Mouse (Mus musculus): ENCODE data around the gene En2. TPM values are rescaled to one million over a fixed set of nuclear protein-coding genes. Genes with fewer than 3 reads are reported as not detected.

Gene En2
- polyA plus RNA-seq, 1 experiment from 2014 or later = not detected

DNA sequence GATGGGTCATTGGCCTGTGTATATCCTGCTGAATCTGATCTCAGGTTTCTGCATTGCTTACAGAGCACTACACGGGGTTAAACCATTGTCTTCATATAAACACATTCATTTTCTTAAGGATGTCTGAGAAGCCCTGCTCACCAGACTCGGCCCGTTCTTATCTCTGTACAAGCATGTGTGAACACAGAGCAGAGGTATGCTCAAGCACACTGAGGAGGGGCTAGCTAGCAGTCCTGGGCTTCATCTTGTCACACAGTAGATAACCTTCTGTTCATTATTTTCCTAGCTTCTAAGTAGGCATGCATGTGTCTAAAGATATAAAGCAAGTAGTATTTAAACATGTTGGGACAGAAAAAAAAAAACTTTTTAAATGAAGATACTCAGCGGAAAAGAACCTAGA is 41.0 kb downstream of the En2 start:
- Histone ChIP-seq H3K4me2 (replicated peaks; ENCODE audit: low read depth, low read length) (no peak overlapping the region), H3K9me3 (ENCODE audit: control insufficient read depth, low read depth, low read length) (no peaks in the 10 kb centered on the region), H3K36me3 (ENCODE audit: control insufficient read depth, insufficient read depth, low read length) (no peaks in the 10 kb centered on the region), H3K27ac (ENCODE audit: low read length) (no peak overlapping the region), H3K4me1 (ENCODE audit: control insufficient read depth, insufficient read depth, low read length) (no peaks in the 10 kb centered on the region), H3K27me3 (ENCODE audit: control insufficient read depth, insufficient read depth, low read length) (peaks cover 46% of the 10 kb centered on the region), H3K9ac (replicated peaks; ENCODE audit: low read depth, low read length) (no peak overlapping the region), H3K4me3 (ENCODE audit: low read depth, low read length) (no peak overlapping the region)
- no peak for ATAC-seq (ENCODE audit: insufficient number of reproducible peaks, insufficient read depth, low FRiP score, low read depth)
- WGBS = 28% methylated on average over 4 of the region's 4 CpGs

DNA sequence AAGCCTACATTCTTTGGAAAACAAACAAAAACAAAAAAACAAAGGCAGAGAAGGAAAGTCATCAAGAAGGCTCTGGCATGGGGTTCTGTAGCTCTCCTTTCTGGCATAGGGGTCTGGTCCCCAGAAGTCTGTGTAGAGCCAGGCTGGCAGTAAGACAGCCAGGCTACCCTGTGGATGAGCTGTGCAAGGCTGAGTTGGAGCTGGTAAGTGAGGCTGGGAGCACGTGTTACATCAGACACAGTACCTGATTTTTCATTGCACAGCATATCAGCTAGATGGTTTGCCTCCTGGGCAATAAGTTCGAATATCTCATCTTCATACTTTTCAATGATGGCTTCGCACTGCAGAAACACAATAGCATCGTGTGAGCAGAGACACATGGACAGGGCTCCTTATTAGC is 41.5 kb downstream of the En2 start:
- Histone ChIP-seq H3K4me3 (ENCODE audit: low read depth, low read length) (no peak overlapping the region), H3K4me2 (replicated peaks; ENCODE audit: low read depth, low read length) (no peak overlapping the region), H3K4me1 (ENCODE audit: control insufficient read depth, insufficient read depth, low read length) (no peaks in the 10 kb centered on the region), H3K27ac (ENCODE audit: low read length) (no peak overlapping the region), H3K9me3 (ENCODE audit: control insufficient read depth, low read depth, low read length) (no peaks in the 10 kb centered on the region), H3K27me3 (ENCODE audit: control insufficient read depth, insufficient read depth, low read length) (peaks cover 50% of the 10 kb centered on the region), H3K9ac (replicated peaks; ENCODE audit: low read depth, low read length) (no peak overlapping the region), H3K36me3 (ENCODE audit: control insufficient read depth, insufficient read depth, low read length) (no peaks in the 10 kb centered on the region)
- 66% methylated on average over 4 of the region's 4 CpGs for WGBS
- no peak for ATAC-seq (ENCODE audit: insufficient number of reproducible peaks, insufficient read depth, low FRiP score, low read depth)

DNA sequence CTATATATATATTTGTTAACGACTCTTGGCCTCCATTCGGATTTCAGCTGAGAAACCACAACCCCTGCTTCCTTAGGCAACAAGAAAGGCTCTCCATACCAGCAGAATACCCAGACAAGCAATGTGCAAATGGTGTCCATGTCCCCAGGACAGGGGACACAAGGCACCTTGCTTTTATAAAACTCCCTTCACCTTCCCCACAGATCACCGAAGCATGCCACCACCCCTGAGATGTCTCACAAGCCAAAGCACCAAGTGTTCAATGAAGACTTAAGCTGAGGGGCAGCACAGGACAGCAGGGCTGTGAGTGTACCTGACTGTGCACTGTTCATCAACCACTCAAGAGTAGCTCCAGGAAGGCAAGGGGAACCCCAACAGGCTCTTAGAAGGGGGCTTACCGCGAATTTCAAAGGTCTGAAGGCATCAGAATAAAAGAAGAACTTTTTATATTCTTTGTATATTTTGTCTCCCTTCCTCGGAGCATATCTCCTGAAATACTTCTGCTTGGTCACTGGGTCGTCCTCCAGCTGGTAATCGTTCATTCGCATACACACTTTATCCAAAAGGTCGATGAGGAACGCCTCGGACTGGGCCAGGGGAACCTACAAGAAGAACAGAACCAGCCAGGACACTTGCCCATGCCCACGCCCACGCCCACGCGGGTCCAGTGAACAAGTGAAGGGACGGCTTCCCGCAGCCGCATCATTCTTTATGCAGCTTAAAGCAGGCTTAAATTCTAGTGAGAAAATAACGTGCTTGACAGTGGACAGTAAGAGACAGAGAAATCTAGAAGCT is 43.4 kb downstream of the En2 start:
- Histone ChIP-seq H3K4me2 (replicated peaks; ENCODE audit: low read depth, low read length) (no peak overlapping the region), H3K27ac (ENCODE audit: low read length) (no peak overlapping the region), H3K4me3 (ENCODE audit: low read depth, low read length) (no peak overlapping the region), H3K36me3 (ENCODE audit: control insufficient read depth, insufficient read depth, low read length) (no peaks in the 10 kb centered on the region), H3K4me1 (ENCODE audit: control insufficient read depth, insufficient read depth, low read length) (no peaks in the 10 kb centered on the region), H3K27me3 (ENCODE audit: control insufficient read depth, insufficient read depth, low read length) (peaks cover 62% of the 10 kb centered on the region), H3K9ac (replicated peaks; ENCODE audit: low read depth, low read length) (no peak overlapping the region), H3K9me3 (ENCODE audit: control insufficient read depth, low read depth, low read length) (no peaks in the 10 kb centered on the region)
- WGBS = 13% methylated on average over 20 of the region's 20 CpGs
- no peak for ATAC-seq (ENCODE audit: insufficient number of reproducible peaks, insufficient read depth, low FRiP score, low read depth)

DNA sequence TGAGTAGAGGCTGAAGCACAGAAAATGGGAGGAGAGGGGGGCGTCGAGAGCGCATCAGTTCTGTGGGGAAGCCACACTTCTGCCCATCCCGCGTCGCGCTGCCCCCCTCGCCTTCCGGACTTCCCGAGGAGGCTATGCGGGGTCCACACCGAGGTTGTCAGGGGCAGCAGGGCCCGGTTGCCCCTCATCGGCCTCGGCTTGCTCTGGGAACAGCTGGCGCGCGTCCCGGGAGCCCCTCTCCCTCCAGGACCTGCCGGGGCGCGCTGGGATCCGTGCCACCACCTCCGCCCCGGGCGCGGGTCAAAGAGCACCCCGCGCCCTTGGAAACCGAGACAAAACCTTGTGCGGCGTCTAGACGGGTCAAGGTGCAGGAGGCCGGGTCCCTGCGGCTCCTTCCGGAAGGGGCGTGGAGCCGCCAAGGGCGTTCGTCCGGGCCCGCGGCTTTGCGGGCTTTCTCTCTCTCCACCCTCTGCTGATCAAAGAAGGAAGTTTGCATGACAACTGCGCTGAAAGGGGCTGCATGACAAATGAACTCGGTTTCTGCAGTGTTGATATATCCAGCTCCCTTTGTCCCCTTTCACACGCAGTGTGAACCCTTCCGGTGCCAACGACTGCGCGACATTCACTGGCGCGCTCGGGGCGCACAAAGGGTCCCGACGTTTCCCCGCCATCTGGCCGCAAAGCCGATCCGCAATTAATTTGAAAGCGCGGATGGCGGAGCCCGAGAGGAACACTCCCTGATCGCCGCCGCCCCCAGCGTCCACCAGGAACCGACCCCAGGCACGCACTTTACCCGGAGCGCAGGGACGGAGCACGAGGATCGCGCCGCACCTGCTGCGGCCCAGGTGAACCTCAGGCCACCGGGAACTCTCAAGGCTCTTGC is 44.3 kb downstream of the En2 start:
- H3K4me3 ChIP-seq (ENCODE audit: low read depth, low read length) = peak overlapping the region; percentile 32
- no peaks in the 10 kb centered on the region for H3K36me3 ChIP-seq (ENCODE audit: control insufficient read depth, insufficient read depth, low read length)
- peaks cover 59% of the 10 kb centered on the region for H3K27me3 ChIP-seq (ENCODE audit: control insufficient read depth, insufficient read depth, low read length)
- no peak for ATAC-seq (ENCODE audit: insufficient number of reproducible peaks, insufficient read depth, low FRiP score, low read depth)
- H3K9me3 ChIP-seq (ENCODE audit: control insufficient read depth, low read depth, low read length) = no peaks in the 10 kb centered on the region
- WGBS = under 1% methylated on average over 80 of the region's 80 CpGs
- peak overlapping the region; percentile 47 for H3K4me2 ChIP-seq (replicated peaks; ENCODE audit: low read depth, low read length)
- no peak overlapping the region for H3K27ac ChIP-seq (ENCODE audit: low read length)
- no peaks in the 10 kb centered on the region for H3K4me1 ChIP-seq (ENCODE audit: control insufficient read depth, insufficient read depth, low read length)
- no peak overlapping the region for H3K9ac ChIP-seq (replicated peaks; ENCODE audit: low read depth, low read length)

DNA sequence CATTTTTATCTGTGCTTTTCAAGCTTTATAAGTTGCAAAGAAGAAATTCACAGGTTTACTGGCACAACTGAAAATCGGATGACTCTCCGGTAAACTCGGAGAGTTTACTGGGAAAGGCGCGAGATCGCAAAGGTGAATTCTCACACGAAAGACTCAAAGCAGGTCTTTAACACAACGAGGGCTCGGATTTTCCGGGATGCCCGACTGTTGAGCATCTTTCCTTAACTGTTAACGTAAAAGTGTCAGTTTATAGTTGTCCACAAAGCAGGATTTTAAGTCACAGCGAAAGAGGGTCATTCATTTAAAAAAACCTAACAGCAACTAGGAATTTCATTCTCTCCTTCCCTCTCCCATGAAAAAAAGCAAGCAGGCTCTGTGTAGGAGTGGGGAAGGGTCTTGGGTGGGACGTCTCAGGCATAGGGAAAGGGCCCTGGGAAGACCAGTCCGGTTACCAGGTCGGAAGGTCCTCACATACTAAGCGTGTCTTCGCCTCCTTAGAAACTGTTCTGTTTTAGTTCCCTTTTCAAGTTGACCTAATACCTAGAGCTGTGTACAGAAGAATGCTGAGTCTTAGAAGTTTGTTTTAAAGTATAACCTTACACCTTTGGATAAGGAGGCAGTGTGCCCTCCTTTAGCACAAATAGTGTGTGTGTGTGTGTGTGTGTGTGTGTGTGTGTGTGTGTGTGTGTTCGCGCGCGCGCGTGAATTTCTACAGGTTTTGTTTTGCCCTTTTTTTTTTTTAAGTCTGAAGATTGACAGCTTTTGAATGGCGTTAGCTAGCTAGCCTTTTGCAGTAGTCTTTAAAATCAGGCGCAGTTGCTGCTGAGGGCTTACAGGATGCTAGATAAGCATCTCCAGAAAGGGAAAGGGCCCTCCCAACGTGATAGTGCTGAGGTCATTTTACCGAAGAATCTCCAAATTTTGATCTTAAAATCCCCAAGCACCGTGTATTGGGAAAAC is 45.4 kb downstream of the En2 start:
- peaks cover 59% of the 10 kb centered on the region for H3K27me3 ChIP-seq (ENCODE audit: control insufficient read depth, insufficient read depth, low read length)
- no peaks in the 10 kb centered on the region for H3K4me1 ChIP-seq (ENCODE audit: control insufficient read depth, insufficient read depth, low read length)
- no peak overlapping the region for H3K4me3 ChIP-seq (ENCODE audit: low read depth, low read length)
- no peak overlapping the region for H3K27ac ChIP-seq (ENCODE audit: low read length)
- 1% methylated on average over 29 of the region's 29 CpGs for WGBS
- no peak overlapping the region for H3K4me2 ChIP-seq (replicated peaks; ENCODE audit: low read depth, low read length)
- no peaks in the 10 kb centered on the region for H3K9me3 ChIP-seq (ENCODE audit: control insufficient read depth, low read depth, low read length)
- no peaks in the 10 kb centered on the region for H3K36me3 ChIP-seq (ENCODE audit: control insufficient read depth, insufficient read depth, low read length)
- no peak overlapping the region for H3K9ac ChIP-seq (replicated peaks; ENCODE audit: low read depth, low read length)
- ATAC-seq (ENCODE audit: insufficient number of reproducible peaks, insufficient read depth, low FRiP score, low read depth) = no peak

DNA sequence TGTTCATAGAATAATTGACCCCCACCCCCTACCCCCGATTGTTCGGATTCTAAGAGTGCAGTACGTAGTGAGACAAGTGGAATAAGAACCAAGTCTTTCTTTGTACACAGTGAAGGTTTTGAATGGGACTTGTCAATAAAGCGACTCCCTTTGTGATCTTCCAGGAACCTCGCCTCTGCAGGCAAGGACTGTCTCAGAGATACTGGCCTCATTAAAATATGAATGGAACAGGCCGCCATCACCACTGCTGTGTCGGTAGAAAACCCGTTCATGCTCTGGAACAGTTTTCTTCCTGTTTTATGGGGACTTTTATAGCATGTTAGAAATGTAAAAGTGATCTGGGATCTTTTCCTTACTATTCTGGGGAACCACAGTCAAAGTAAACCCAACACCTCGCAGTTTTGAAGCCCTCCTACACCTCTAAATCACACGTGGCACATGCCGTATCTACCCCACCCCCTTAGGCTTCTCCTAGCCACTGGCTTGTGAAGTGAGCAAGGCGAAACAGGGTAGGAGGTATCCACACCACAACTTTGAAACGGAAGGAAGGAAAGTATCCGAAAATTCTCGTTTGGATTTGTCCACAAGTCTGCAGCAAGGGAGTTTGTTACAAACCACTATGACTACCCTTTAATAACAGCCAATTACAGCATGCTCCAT is 46.3 kb downstream of the En2 start:
- H3K4me3 ChIP-seq (ENCODE audit: low read depth, low read length) = no peak overlapping the region
- peaks cover 52% of the 10 kb centered on the region for H3K27me3 ChIP-seq (ENCODE audit: control insufficient read depth, insufficient read depth, low read length)
- no peak for ATAC-seq (ENCODE audit: insufficient number of reproducible peaks, insufficient read depth, low FRiP score, low read depth)
- no peak overlapping the region for H3K9ac ChIP-seq (replicated peaks; ENCODE audit: low read depth, low read length)
- H3K4me1 ChIP-seq (ENCODE audit: control insufficient read depth, insufficient read depth, low read length) = no peaks in the 10 kb centered on the region
- H3K27ac ChIP-seq (ENCODE audit: low read length) = no peak overlapping the region
- WGBS = 3% methylated on average over 15 of the region's 15 CpGs
- no peak overlapping the region for H3K4me2 ChIP-seq (replicated peaks; ENCODE audit: low read depth, low read length)
- H3K9me3 ChIP-seq (ENCODE audit: control insufficient read depth, low read depth, low read length) = no peaks in the 10 kb centered on the region
- no peaks in the 10 kb centered on the region for H3K36me3 ChIP-seq (ENCODE audit: control insufficient read depth, insufficient read depth, low read length)

DNA sequence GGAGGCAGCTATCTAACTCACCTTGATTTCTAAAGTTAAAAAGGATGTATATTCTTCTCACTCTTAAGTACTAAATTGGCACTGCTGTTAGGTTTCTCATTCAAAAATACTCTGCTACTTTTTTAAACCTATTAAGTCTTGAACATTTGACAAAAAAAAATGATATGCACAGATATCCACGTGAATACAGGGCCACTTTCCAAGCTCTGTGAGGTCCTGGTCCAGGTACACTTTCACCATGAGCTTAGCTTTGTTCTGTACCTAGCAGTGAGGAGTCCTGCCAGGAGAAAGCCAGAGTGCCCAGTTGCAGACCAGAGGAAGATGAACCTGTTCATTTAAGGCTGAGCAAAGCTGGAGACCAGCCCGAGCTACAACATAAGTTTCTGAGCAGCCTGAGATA is 47.9 kb downstream of the En2 start:
- Histone ChIP-seq H3K4me1 (ENCODE audit: control insufficient read depth, insufficient read depth, low read length) (no peaks in the 10 kb centered on the region), H3K36me3 (ENCODE audit: control insufficient read depth, insufficient read depth, low read length) (no peaks in the 10 kb centered on the region), H3K4me2 (replicated peaks; ENCODE audit: low read depth, low read length) (no peak overlapping the region), H3K4me3 (ENCODE audit: low read depth, low read length) (no peak overlapping the region), H3K27ac (ENCODE audit: low read length) (no peak overlapping the region), H3K9ac (replicated peaks; ENCODE audit: low read depth, low read length) (no peak overlapping the region), H3K9me3 (ENCODE audit: control insufficient read depth, low read depth, low read length) (no peaks in the 10 kb centered on the region), H3K27me3 (ENCODE audit: control insufficient read depth, insufficient read depth, low read length) (peaks cover 47% of the 10 kb centered on the region)
- no peak for ATAC-seq (ENCODE audit: insufficient number of reproducible peaks, insufficient read depth, low FRiP score, low read depth)
- 61% methylated on average over 2 of the region's 2 CpGs for WGBS

Data from stomach, embryonic 14.5 days (tissue).